ENCODE assay signal across 16 mouse cellular contexts in the genomic region with DNA sequence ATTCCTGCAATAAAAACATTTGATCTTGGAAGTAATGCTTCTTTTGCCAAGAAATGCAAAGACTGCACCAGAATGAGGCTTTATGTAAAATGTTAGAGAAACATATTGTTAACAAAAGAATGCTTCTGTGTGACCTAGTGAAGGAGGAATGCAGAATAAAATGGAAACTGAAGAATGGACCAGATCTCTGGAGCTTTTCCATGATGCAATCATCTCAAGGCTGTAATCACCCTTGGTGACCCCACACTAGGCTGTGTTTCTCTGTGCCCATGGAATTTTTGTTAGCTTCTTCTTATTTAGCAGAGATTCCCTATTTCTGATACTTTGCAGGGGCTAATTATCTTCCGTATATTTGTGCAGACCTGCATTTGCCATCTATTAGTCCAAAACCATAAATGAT.
"Had no signal": no experiment of that assay in that cellular context is flagged by ENCODE, and none has a peak within 500 bp of the region (broad histone marks: within the 10 kb centered on the region; RNA-seq: fewer than 3 reads in every experiment).

No protein-coding gene starts in this region.

- H3K4me1 ChIP-seq: lung, embryonic 15.5 days; midbrain, embryonic 10.5 days; midbrain, embryonic 12.5 days; neural tube, embryonic 12.5 days; stomach, embryonic 15.5 days had no signal

- H3K36me3 ChIP-seq: lung, embryonic 15.5 days; midbrain, embryonic 10.5 days; midbrain, embryonic 12.5 days; neural tube, embryonic 12.5 days; stomach, embryonic 15.5 days had no signal

- H3K27ac ChIP-seq: lung, embryonic 15.5 days; macrophage; midbrain, embryonic 10.5 days; midbrain, embryonic 12.5 days; neural tube, embryonic 12.5 days; stomach, embryonic 15.5 days; stomach, postnatal 0 days had no signal

- ATAC-seq: lung, postnatal 0 days; midbrain, embryonic 16.5 days had no signal

- H3K4me3 ChIP-seq: lung, embryonic 15.5 days; midbrain, embryonic 10.5 days; midbrain, embryonic 12.5 days; neural tube, embryonic 12.5 days; stomach, embryonic 15.5 days had no signal

- H3K27me3 ChIP-seq: lung, embryonic 15.5 days; midbrain, embryonic 12.5 days; neural tube, embryonic 12.5 days; stomach, embryonic 15.5 days had no signal

- H3K9ac ChIP-seq: lung, embryonic 15.5 days; midbrain, embryonic 12.5 days; neural tube, embryonic 12.5 days; stomach, embryonic 15.5 days had no signal

- H3K4me2 ChIP-seq: lung, embryonic 15.5 days; midbrain, embryonic 12.5 days; neural tube, embryonic 12.5 days; stomach, embryonic 15.5 days had no signal

- H3K9me3 ChIP-seq: lung, embryonic 15.5 days; midbrain, embryonic 10.5 days; midbrain, embryonic 12.5 days; neural tube, embryonic 12.5 days; stomach, embryonic 15.5 days had no signal

- DNase-seq: lung, postnatal 14 days; lung, postnatal 36 days; midbrain, embryonic 14.5 days; right cerebral cortex, postnatal 14 days; thymus, adult 2 months; thymus, postnatal 25 days; thymus, postnatal 4 days had no signal
